Mouse (Mus musculus): ENCODE measurements around the gene Celf1. TPM values are rescaled to one million over a fixed set of nuclear protein-coding genes. Genes with fewer than 3 reads are reported as not detected.

The Celf1 gene
- total RNA-seq, 1 experiment, result 73.0 TPM

- Histone ChIP-seq H3K4me1 (ENCODE audit: control insufficient read depth in 2 of 2, insufficient read depth in 2 of 2, low read length in 2 of 2, poor library complexity in 1 of 2) (no peaks in the 10 kb centered on the region), H3K9ac (ENCODE audit: insufficient read depth, low read depth, low read length, poor library complexity, severe bottlenecking) (no peak overlapping the region), H3K36me3 (ENCODE audit: control insufficient read depth, insufficient read depth, low read length, poor library complexity, severe bottlenecking) (no peaks in the 10 kb centered on the region), H3K27ac (ENCODE audit: insufficient read depth, low read depth, low read length, poor library complexity, severe bottlenecking) (no peak overlapping the region), H3K9me3 (ENCODE audit: control insufficient read depth, insufficient read depth, low read depth, low read length) (no peaks in the 10 kb centered on the region), H3K4me3 (ENCODE audit: insufficient read depth in 1 of 2, low read depth in 1 of 2, low read length in 2 of 2, poor library complexity in 1 of 2, severe bottlenecking in 1 of 2) (no peak overlapping the region)
- DNase-seq (ENCODE audit: low read depth, low spot score), result no peak
- in situ Hi-C loops (cut with MboI; ENCODE audit: low sequenced_read_pairs in 2 of 2, unreplicated experiment in 2 of 2), result no loop called here
- no peak for TF ChIP-seq ZNF384 (IDR thresholded peaks at IDR 0.05; ENCODE audit: low read depth, low read length)
- TF ChIP-seq ZC3H11A (IDR thresholded peaks at IDR 0.05; ENCODE audit: borderline replicate concordance, low read depth, low read length), result no peak
- no peak for TF ChIP-seq MAFK (IDR thresholded peaks at IDR 0.05; ENCODE audit: insufficient read depth, low read depth, low read length)
- TF ChIP-seq HCFC1 (IDR thresholded peaks at IDR 0.05; ENCODE audit: borderline replicate concordance, insufficient read depth, low read length), result no peak
- TF ChIP-seq CHD2 (IDR thresholded peaks at IDR 0.05; ENCODE audit: low read depth, low read length), result no peak
Observed at GRCm38 (mm10) chr2:90928566-90928965, 11.6 kb upstream of the Celf1 start.

- no peaks in the 10 kb centered on the region for H3K36me3 ChIP-seq (ENCODE audit: control insufficient read depth, insufficient read depth, low read length, poor library complexity, severe bottlenecking)
- H3K4me3 ChIP-seq (ENCODE audit: insufficient read depth in 1 of 2, low read depth in 1 of 2, low read length in 2 of 2, poor library complexity in 1 of 2, severe bottlenecking in 1 of 2), result no peak overlapping the region
- no peak for DNase-seq (ENCODE audit: low read depth, low spot score)
- TF ChIP-seq CHD2 (IDR thresholded peaks at IDR 0.05; ENCODE audit: low read depth, low read length) (no peak), ZNF384 (IDR thresholded peaks at IDR 0.05; ENCODE audit: low read depth, low read length) (no peak), ZC3H11A (IDR thresholded peaks at IDR 0.05; ENCODE audit: borderline replicate concordance, low read depth, low read length) (no peak), HCFC1 (IDR thresholded peaks at IDR 0.05; ENCODE audit: borderline replicate concordance, insufficient read depth, low read length) (no peak)
- H3K9me3 ChIP-seq (ENCODE audit: control insufficient read depth, insufficient read depth, low read depth, low read length), result no peaks in the 10 kb centered on the region
- no peak overlapping the region for H3K9ac ChIP-seq (ENCODE audit: insufficient read depth, low read depth, low read length, poor library complexity, severe bottlenecking)
- in situ Hi-C loops (cut with MboI; ENCODE audit: low sequenced_read_pairs in 2 of 2, unreplicated experiment in 2 of 2), result no loop called here
- H3K27ac ChIP-seq (ENCODE audit: insufficient read depth, low read depth, low read length, poor library complexity, severe bottlenecking), result no peak overlapping the region
- H3K4me1 ChIP-seq (ENCODE audit: control insufficient read depth in 2 of 2, insufficient read depth in 2 of 2, low read length in 2 of 2, poor library complexity in 1 of 2), result no peaks in the 10 kb centered on the region
Observed at GRCm38 (mm10) chr2:90931829-90932228, 8.4 kb upstream of the Celf1 start.

- no peak overlapping the region for H3K4me3 ChIP-seq (ENCODE audit: insufficient read depth in 1 of 2, low read depth in 1 of 2, low read length in 2 of 2, poor library complexity in 1 of 2, severe bottlenecking in 1 of 2)
Observed at GRCm38 (mm10) chr2:90932273-90932672, 7.9 kb upstream of the Celf1 start.

GRCm38 (mm10) chr2:90938362-90938761 is 1.8 kb upstream of the Celf1 start:
- in situ Hi-C loops (cut with MboI; ENCODE audit: low sequenced_read_pairs in 2 of 2, unreplicated experiment in 2 of 2), result no loop called here
- H3K27ac ChIP-seq (ENCODE audit: insufficient read depth, low read depth, low read length, poor library complexity, severe bottlenecking), result no peak overlapping the region
- H3K9me3 ChIP-seq (ENCODE audit: control insufficient read depth, insufficient read depth, low read depth, low read length), result no peaks in the 10 kb centered on the region
- no peak overlapping the region for H3K9ac ChIP-seq (ENCODE audit: insufficient read depth, low read depth, low read length, poor library complexity, severe bottlenecking)
- TF ChIP-seq HCFC1 (IDR thresholded peaks at IDR 0.05; ENCODE audit: borderline replicate concordance, insufficient read depth, low read length), result no peak
- TF ChIP-seq CHD2 (IDR thresholded peaks at IDR 0.05; ENCODE audit: low read depth, low read length), result no peak
- no peak for TF ChIP-seq MAFK (IDR thresholded peaks at IDR 0.05; ENCODE audit: insufficient read depth, low read depth, low read length)
- no peak for TF ChIP-seq ZC3H11A (IDR thresholded peaks at IDR 0.05; ENCODE audit: borderline replicate concordance, low read depth, low read length)
- TF ChIP-seq ZNF384 (IDR thresholded peaks at IDR 0.05; ENCODE audit: low read depth, low read length), result no peak
- DNase-seq (ENCODE audit: low read depth, low spot score), result no peak
- peaks cover 1 to 5% of the 10 kb centered on the region in 2 experiments; a peak in 2 of 4 replicates for H3K4me1 ChIP-seq (ENCODE audit: control insufficient read depth in 2 of 2, insufficient read depth in 2 of 2, low read length in 2 of 2, poor library complexity in 1 of 2)
- H3K4me3 ChIP-seq (ENCODE audit: insufficient read depth in 1 of 2, low read depth in 1 of 2, low read length in 2 of 2, poor library complexity in 1 of 2, severe bottlenecking in 1 of 2), result no peak overlapping the region
- no peaks in the 10 kb centered on the region for H3K36me3 ChIP-seq (ENCODE audit: control insufficient read depth, insufficient read depth, low read length, poor library complexity, severe bottlenecking)

More at GRCm38 (mm10) chr2:90932273-90932672, 7.9 kb upstream of the Celf1 start:
- no peaks in the 10 kb centered on the region for H3K4me1 ChIP-seq (ENCODE audit: control insufficient read depth in 2 of 2, insufficient read depth in 2 of 2, low read length in 2 of 2, poor library complexity in 1 of 2)
- H3K9ac ChIP-seq (ENCODE audit: insufficient read depth, low read depth, low read length, poor library complexity, severe bottlenecking), result no peak overlapping the region
- no peaks in the 10 kb centered on the region for H3K36me3 ChIP-seq (ENCODE audit: control insufficient read depth, insufficient read depth, low read length, poor library complexity, severe bottlenecking)
- no peak overlapping the region for H3K27ac ChIP-seq (ENCODE audit: insufficient read depth, low read depth, low read length, poor library complexity, severe bottlenecking)
- DNase-seq (ENCODE audit: low read depth, low spot score), result no peak
- TF ChIP-seq ZNF384 (IDR thresholded peaks at IDR 0.05; ENCODE audit: low read depth, low read length) (no peak), HCFC1 (IDR thresholded peaks at IDR 0.05; ENCODE audit: borderline replicate concordance, insufficient read depth, low read length) (no peak), CHD2 (IDR thresholded peaks at IDR 0.05; ENCODE audit: low read depth, low read length) (no peak), ZC3H11A (IDR thresholded peaks at IDR 0.05; ENCODE audit: borderline replicate concordance, low read depth, low read length) (no peak), MAFK (IDR thresholded peaks at IDR 0.05; ENCODE audit: insufficient read depth, low read depth, low read length) (no peak)
- H3K9me3 ChIP-seq (ENCODE audit: control insufficient read depth, insufficient read depth, low read depth, low read length), result no peaks in the 10 kb centered on the region
- in situ Hi-C loops (cut with MboI; ENCODE audit: low sequenced_read_pairs in 2 of 2, unreplicated experiment in 2 of 2), result no loop called here

- in situ Hi-C loops (cut with MboI; ENCODE audit: low sequenced_read_pairs in 2 of 2, unreplicated experiment in 2 of 2), result no loop called here
- H3K9me3 ChIP-seq (ENCODE audit: control insufficient read depth, insufficient read depth, low read depth, low read length), result no peaks in the 10 kb centered on the region
- H3K4me1 ChIP-seq (ENCODE audit: control insufficient read depth in 2 of 2, insufficient read depth in 2 of 2, low read length in 2 of 2, poor library complexity in 1 of 2), result peaks cover 1 to 5% of the 10 kb centered on the region in 2 experiments; a peak in 2 of 4 replicates
- DNase-seq (ENCODE audit: low read depth, low spot score), result no peak
- no peak for TF ChIP-seq MAFK (IDR thresholded peaks at IDR 0.05; ENCODE audit: insufficient read depth, low read depth, low read length)
- H3K27ac ChIP-seq (ENCODE audit: insufficient read depth, low read depth, low read length, poor library complexity, severe bottlenecking), result no peak overlapping the region
- H3K9ac ChIP-seq (ENCODE audit: insufficient read depth, low read depth, low read length, poor library complexity, severe bottlenecking), result no peak overlapping the region
- H3K36me3 ChIP-seq (ENCODE audit: control insufficient read depth, insufficient read depth, low read length, poor library complexity, severe bottlenecking), result no peaks in the 10 kb centered on the region
- peak overlapping the region; percentile 43 to 47; a peak in 3 of 4 replicates for H3K4me3 ChIP-seq (ENCODE audit: insufficient read depth in 1 of 2, low read depth in 1 of 2, low read length in 2 of 2, poor library complexity in 1 of 2, severe bottlenecking in 1 of 2)
Observed at GRCm38 (mm10) chr2:90939750-90940149, 432 bp upstream of the Celf1 start.

Data from ES-E14 (cell line).